In the genomic region with DNA sequence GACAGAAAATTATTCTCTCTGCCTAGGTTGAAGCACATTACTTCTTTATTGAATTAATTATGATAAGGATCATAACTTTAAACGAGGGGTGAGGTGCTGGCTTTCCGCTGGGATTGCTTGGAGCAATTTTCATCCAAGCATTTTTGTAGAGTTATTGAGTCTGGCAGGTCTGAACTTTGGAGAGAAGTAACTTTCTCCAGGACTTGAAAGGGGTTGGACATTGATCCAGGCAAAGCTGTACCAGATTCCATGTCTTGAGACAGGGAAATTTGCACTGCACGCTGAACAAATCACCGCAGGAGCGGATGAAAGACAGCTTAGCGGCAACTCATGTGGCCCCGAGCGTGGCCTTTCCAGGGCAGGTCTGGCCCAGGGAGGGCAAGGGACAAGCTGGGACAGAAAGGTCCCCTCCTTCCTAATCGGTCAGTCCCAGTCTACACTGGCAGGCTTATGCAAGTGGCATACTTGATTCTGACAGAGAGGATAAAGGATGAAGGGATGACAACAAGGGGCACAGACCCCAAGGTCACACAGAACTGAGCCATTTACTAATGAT, we compare ENCODE assay signal across 17 mouse cellular contexts.
DNase-seq lines count a peak whose midpoint lies in the region; ATAC-seq and TF ChIP-seq lines count a peak whose summit lies in the region.
"Had no signal": no experiment of that assay in that cellular context is flagged by ENCODE, and none has a peak within 500 bp of the region (broad histone marks: within the 10 kb centered on the region; RNA-seq: fewer than 3 reads in every experiment).

No protein-coding gene starts in this region.

- intact Hi-C loops in heart, postnatal 10 days (cut with DNase I): no loop called here
- intact Hi-C loops in left cerebral cortex, postnatal 36 days (cut with DNase I): no loop called here

- H3K27ac ChIP-seq in limb, embryonic 11.5 days (replicated peaks; ENCODE audit: low read depth, low read length): peak overlapping the region; percentile 47; the same call in 1 of the 2 replicates
- H3K27ac ChIP-seq in hindbrain, postnatal 0 days: no peak overlapping the region
- H3K27ac ChIP-seq: forebrain, embryonic 12.5 days; hindbrain, embryonic 13.5 days had no signal

- no peak overlapping the region for H3K4me3 ChIP-seq in limb, embryonic 11.5 days (ENCODE audit: low read depth, low read length)
- H3K4me3 ChIP-seq in hindbrain, postnatal 0 days (ENCODE audit: low read length): no peak overlapping the region
- H3K4me3 ChIP-seq: forebrain, embryonic 12.5 days; hindbrain, embryonic 13.5 days had no signal

- H3K36me3 ChIP-seq in limb, embryonic 11.5 days (ENCODE audit: control insufficient read depth, insufficient read depth, low read length): no peaks in the 10 kb centered on the region
- H3K36me3 ChIP-seq in hindbrain, postnatal 0 days (ENCODE audit: insufficient read depth, low read length): no peaks in the 10 kb centered on the region
- H3K36me3 ChIP-seq: forebrain, embryonic 12.5 days; hindbrain, embryonic 13.5 days had no signal

- no peaks in the 10 kb centered on the region for H3K27me3 ChIP-seq in limb, embryonic 11.5 days (ENCODE audit: control insufficient read depth, insufficient read depth, low read length)
- no peaks in the 10 kb centered on the region for H3K27me3 ChIP-seq in hindbrain, postnatal 0 days (ENCODE audit: insufficient read depth, low read length)
- H3K27me3 ChIP-seq: forebrain, embryonic 12.5 days; hindbrain, embryonic 13.5 days had no signal

- no peak for ATAC-seq in limb, embryonic 11.5 days (ENCODE audit: insufficient number of reproducible peaks, low FRiP score, low TSS enrichment, low read depth)
- ATAC-seq in hindbrain, postnatal 0 days: no peak
- ATAC-seq: forebrain, embryonic 16.5 days had no signal

- no peaks in the 10 kb centered on the region for H3K9me3 ChIP-seq in limb, embryonic 11.5 days (ENCODE audit: control insufficient read depth, low read length)
- H3K9me3 ChIP-seq in hindbrain, postnatal 0 days (ENCODE audit: low read length): no peaks in the 10 kb centered on the region
- H3K9me3 ChIP-seq: forebrain, embryonic 12.5 days; hindbrain, embryonic 13.5 days had no signal

- no peak overlapping the region for H3K9ac ChIP-seq in limb, embryonic 11.5 days (ENCODE audit: low read length)
- H3K9ac ChIP-seq in hindbrain, postnatal 0 days (replicated peaks; ENCODE audit: low read length): no peak overlapping the region
- H3K9ac ChIP-seq: forebrain, embryonic 12.5 days; hindbrain, embryonic 13.5 days had no signal

- no peak for TF ChIP-seq CTCF in hindbrain, postnatal 0 days (IDR thresholded peaks at IDR 0.05; ENCODE audit: low read depth)

- 0 out of 2 replicates have a peak overlapping the region, but pooled peaks have one; percentile 7 for H3K4me2 ChIP-seq in limb, embryonic 11.5 days (ENCODE audit: low read depth, severe bottlenecking)
- H3K4me2 ChIP-seq in hindbrain, postnatal 0 days (ENCODE audit: low read depth, low read length): no peak overlapping the region
- H3K4me2 ChIP-seq: forebrain, embryonic 12.5 days; hindbrain, embryonic 13.5 days had no signal

- WGBS in limb, embryonic 11.5 days: 31% methylated on average over 9 of the region's 9 CpGs
- WGBS in hindbrain, postnatal 0 days: 77% methylated on average over 9 of the region's 9 CpGs

- peak; percentile 85 for DNase-seq in heart, adult 11 months
- DNase-seq in heart, postnatal 10 days: no peak
- peak; percentile 17 for DNase-seq in urinary bladder, adult 2 months (ENCODE audit: low spot score)
- DNase-seq in urinary bladder, postnatal 10 days (ENCODE audit: low spot score): no peak
- DNase-seq in limb, embryonic 11.5 days (ENCODE audit: low spot score): no peak
- no peak for DNase-seq in left cerebral cortex, postnatal 36 days (ENCODE audit: low spot score in 2 of 2)
- DNase-seq in hindbrain, postnatal 0 days (ENCODE audit: low spot score): no peak
- no peak for DNase-seq in yolk sac, embryonic 10.5 days (ENCODE audit: low spot score)
- DNase-seq: adrenal gland, postnatal 10 days; cerebellum, adult 11 months; cerebellum, adult 8-10 months; cerebellum, postnatal 14 days; gastrocnemius, postnatal 14 days; heart, postnatal 14 days had no signal

- peaks cover 28% of the 10 kb centered on the region for H3K4me1 ChIP-seq in limb, embryonic 11.5 days (ENCODE audit: control insufficient read depth, insufficient read depth, low read length)
- H3K4me1 ChIP-seq in hindbrain, postnatal 0 days (ENCODE audit: insufficient read depth, low read length): no peaks in the 10 kb centered on the region
- H3K4me1 ChIP-seq: hindbrain, embryonic 13.5 days had no signal

Comparison
In these comparisons a context has a peak if more than half of its experiments do, and no peak if none do; other contexts are left out.
1. DNase-seq: peak in heart, adult 11 months (single experiment) and urinary bladder, adult 2 months (single experiment); none in heart, postnatal 10 days (0 of 2), urinary bladder, postnatal 10 days (single experiment), limb, embryonic 11.5 days (single experiment), left cerebral cortex, postnatal 36 days (0 of 2), hindbrain, postnatal 0 days (single experiment) and yolk sac, embryonic 10.5 days (single experiment).